Mouse (Mus musculus) kidney, postnatal 4 days (tissue): ENCODE results near the gene 1700014D04Rik.
"Not testable (repeated sequence)": the region's sequence is repeated elsewhere in the genome, so short reads cannot be mapped to it uniquely, and the experiment has no call there.

Source experiments
- DNase-seq, 2 experiments: peaks; one replicate each; pipeline ENCODE4 v3.0.0; 2021; ENCODE audit warnings: mixed read lengths in 2 of 2

Gene 1700014D04Rik

GRCm38 (mm10) chr13:59734347-59734746, 12.2 kb downstream of the 1700014D04Rik start:
- peak in 1 of 2 experiments; percentile 16 for DNase-seq

GRCm38 (mm10) chr13:59733936-59734335, 12.6 kb downstream of the 1700014D04Rik start:
- no peak for DNase-seq

- DNase-seq: no peak
Measured at GRCm38 (mm10) chr13:59731652-59732051, 14.9 kb downstream of the 1700014D04Rik start, which contains the start of gene Spata31d1d. Gene Spata31d1d (minus strand): TSS chr13:59731752.

GRCm38 (mm10) chr13:59728378-59729093, 18.0 kb downstream of the 1700014D04Rik start:
- DNase-seq: peak; percentile 87 to 91

GRCm38 (mm10) chr13:59726139-59726867, 20.2 kb downstream of the 1700014D04Rik start:
- peak in 1 of 2 experiments; percentile 22 for DNase-seq

GRCm38 (mm10) chr13:59722089-59722488, 24.5 kb downstream of the 1700014D04Rik start:
- DNase-seq: not testable (repeated sequence)

GRCm38 (mm10) chr13:59719475-59719874, 27.1 kb downstream of the 1700014D04Rik start:
- no peak for DNase-seq

GRCm38 (mm10) chr13:59718857-59719440, 27.6 kb downstream of the 1700014D04Rik start:
- DNase-seq: peak in 1 of 2 experiments; percentile 31

GRCm38 (mm10) chr13:59713710-59714109, 32.8 kb downstream of the 1700014D04Rik start:
- no peak for DNase-seq

- not testable (repeated sequence) for DNase-seq
Measured at GRCm38 (mm10) chr13:59711984-59712383, 34.6 kb downstream of the 1700014D04Rik start, which contains the start of gene Spata31d1b. Gene Spata31d1b (plus strand): TSS chr13:59712284.

GRCm38 (mm10) chr13:59710230-59710629, 36.3 kb downstream of the 1700014D04Rik start, which contains the start of gene Spata31d1a:
Gene Spata31d1a (minus strand): TSS chr13:59710330.
- DNase-seq: no peak

- peak; percentile 60 to 74 for DNase-seq
Measured at GRCm38 (mm10) chr13:59704562-59704961, 42.0 kb downstream of the 1700014D04Rik start.

GRCm38 (mm10) chr13:59703514-59703913, 43.0 kb downstream of the 1700014D04Rik start:
- no peak for DNase-seq

GRCm38 (mm10) chr13:59700137-59700536, 46.4 kb downstream of the 1700014D04Rik start:
- DNase-seq: not testable (repeated sequence)

GRCm38 (mm10) chr13:59699131-59699530, 47.4 kb downstream of the 1700014D04Rik start:
- DNase-seq: no peak

- no peak for DNase-seq
Measured at GRCm38 (mm10) chr13:59695781-59696180, 50.8 kb downstream of the 1700014D04Rik start.

- no peak for DNase-seq
Measured at GRCm38 (mm10) chr13:59694008-59694407, 52.5 kb downstream of the 1700014D04Rik start, which contains the start of gene 4921517D22Rik. Gene 4921517D22Rik (minus strand): TSS chr13:59694108.

- no peak for DNase-seq
Measured at GRCm38 (mm10) chr13:59691478-59691877, 55.1 kb downstream of the 1700014D04Rik start.
